Mouse (Mus musculus): ENCODE data around the gene Ino80e. TPM values are rescaled to one million over a fixed set of nuclear protein-coding genes. Genes with fewer than 3 reads are reported as not detected.
A peak's percentile ranks its signal among the peaks of the same experiment; 100 is the strongest.

Gene Ino80e
- polyA plus RNA-seq, 1 experiment from 2014 or later = 94.6 TPM

DNA sequence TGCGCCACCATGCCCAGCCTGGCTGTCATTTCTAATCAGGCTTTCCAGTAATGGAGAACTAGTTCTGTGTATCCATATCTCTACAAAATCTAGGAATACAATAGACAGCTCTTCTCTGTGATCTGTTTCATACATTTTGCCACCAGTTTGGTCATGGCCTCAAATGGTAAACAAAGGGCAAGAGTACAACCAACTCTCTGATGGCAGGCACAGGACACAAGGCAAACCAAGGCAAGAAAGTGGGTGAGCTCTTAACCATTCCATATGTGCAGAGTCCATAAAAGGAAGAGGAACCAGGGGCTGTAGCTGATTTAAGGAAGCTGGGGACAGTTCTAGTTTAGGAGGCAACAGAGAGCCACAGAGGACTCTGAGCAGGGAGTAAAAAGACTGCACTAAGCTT is 15.1 kb upstream of the Ino80e start:
- no peaks in the 10 kb centered on the region for H3K9me3 ChIP-seq
- H3K27ac ChIP-seq (replicated peaks) = no peak overlapping the region
- 97% methylated on average over 1 of the region's 1 CpGs for WGBS
- peaks cover 80% of the 10 kb centered on the region for H3K36me3 ChIP-seq
- no peak for ATAC-seq (ENCODE audit: low FRiP score, low read depth)
- H3K4me1 ChIP-seq (replicated peaks) = peaks cover 21% of the 10 kb centered on the region
- H3K4me2 ChIP-seq = no peak overlapping the region
- H3K9ac ChIP-seq = no peak overlapping the region
- no peak overlapping the region for H3K4me3 ChIP-seq
- no peaks in the 10 kb centered on the region for H3K27me3 ChIP-seq

DNA sequence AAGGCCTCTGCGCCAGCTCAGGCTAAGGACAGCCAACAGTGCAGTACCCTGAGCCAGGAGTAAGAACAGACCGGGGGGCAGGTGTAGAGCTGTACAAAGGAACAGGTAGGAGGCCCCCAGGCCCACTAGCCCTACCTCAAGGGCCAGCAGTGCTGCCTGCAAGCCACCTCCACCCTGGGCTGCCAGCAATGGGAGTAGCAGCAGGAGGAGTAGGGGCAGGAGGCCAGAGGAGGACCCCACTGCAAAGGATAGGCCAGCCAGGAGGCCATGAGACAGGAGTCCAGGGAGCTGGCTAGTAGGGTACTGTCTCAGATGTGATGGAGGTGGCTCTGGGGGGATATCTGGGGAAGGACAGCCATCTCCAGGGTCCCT is 8.3 kb upstream of the Ino80e start:
- no peaks in the 10 kb centered on the region for H3K9me3 ChIP-seq
- WGBS = 95% methylated on average over 2 of the region's 2 CpGs
- no peaks in the 10 kb centered on the region for H3K27me3 ChIP-seq
- no peaks in the 10 kb centered on the region for H3K4me1 ChIP-seq (replicated peaks)
- no peak overlapping the region for H3K4me2 ChIP-seq
- H3K36me3 ChIP-seq = peaks cover 95% of the 10 kb centered on the region
- no peak overlapping the region for H3K9ac ChIP-seq
- H3K27ac ChIP-seq (replicated peaks) = no peak overlapping the region
- no peak overlapping the region for H3K4me3 ChIP-seq
- no peak for ATAC-seq (ENCODE audit: low FRiP score, low read depth)

DNA sequence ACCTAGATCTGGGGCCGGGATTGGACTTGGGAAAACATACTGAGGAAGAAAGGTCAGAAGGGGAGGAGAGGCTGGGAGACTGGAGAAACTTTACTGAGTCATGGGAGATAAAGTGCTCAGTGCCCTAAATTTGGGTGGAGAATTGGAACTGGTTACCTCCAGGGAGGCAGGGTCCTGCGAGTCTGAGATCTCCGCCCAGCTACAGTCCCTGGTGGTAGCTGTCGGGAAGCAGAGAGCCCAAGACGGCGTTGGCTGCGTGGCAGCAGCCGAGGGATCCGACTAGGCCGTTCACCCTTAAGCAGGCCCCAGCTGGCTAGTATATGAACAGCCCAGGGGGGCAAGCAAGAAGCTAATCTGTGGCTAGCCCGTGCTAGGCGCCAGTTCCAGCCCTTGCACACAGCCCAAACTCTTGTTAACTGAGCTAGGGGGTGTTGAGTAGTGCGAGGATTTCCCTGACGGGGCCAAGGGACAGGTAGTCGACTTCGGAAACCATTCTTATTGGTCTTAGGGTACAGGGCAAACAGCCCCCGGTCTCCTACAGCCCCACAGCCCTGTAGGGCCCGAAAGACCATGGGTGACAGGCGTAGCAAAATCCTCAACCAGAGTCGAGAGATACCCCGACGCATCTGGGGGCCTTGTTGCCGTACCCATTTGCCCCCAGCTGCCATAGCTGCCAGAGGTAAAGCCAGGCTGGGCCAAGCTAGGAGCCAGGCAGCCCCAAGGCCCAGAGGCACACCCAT is 7.8 kb upstream of the Ino80e start:
- Histone ChIP-seq H3K36me3 (peaks cover 95% of the 10 kb centered on the region), H3K9ac (no peak overlapping the region), H3K27ac (replicated peaks) (no peak overlapping the region), H3K4me3 (no peak overlapping the region), H3K9me3 (no peaks in the 10 kb centered on the region), H3K27me3 (no peaks in the 10 kb centered on the region), H3K4me1 (replicated peaks) (no peaks in the 10 kb centered on the region), H3K4me2 (no peak overlapping the region)
- no peak for ATAC-seq (ENCODE audit: low FRiP score, low read depth)
- WGBS = 88% methylated on average over 23 of the region's 23 CpGs

DNA sequence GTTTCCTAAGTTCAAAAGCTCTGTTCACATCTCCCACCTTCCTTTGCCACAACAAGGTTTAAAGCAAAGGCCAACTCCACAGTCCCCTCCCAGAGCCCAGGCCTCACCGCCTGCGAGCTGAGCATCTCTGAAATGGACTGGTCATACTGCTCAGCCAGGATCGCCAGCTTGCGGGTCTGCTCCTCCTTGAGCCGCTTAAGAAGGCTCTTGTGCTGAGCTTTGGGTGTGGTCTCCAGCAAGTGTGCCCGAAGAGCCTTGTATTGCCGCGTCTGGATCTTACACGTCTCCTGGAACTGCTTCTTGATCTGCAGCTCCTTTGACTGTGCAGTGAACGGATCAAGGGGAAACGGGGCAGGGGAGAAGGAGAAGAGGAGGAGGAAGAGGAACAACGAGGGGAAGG is 5.8 kb upstream of the Ino80e start:
- no peak overlapping the region for H3K9ac ChIP-seq
- H3K9me3 ChIP-seq = no peaks in the 10 kb centered on the region
- peaks cover 15% of the 10 kb centered on the region for H3K4me1 ChIP-seq (replicated peaks)
- H3K4me3 ChIP-seq = no peak overlapping the region
- WGBS = 91% methylated on average over 12 of the region's 12 CpGs
- no peak overlapping the region for H3K4me2 ChIP-seq
- ATAC-seq (ENCODE audit: low FRiP score, low read depth) = no peak
- H3K27me3 ChIP-seq = no peaks in the 10 kb centered on the region
- H3K27ac ChIP-seq (replicated peaks) = no peak overlapping the region
- peaks cover 84% of the 10 kb centered on the region for H3K36me3 ChIP-seq

DNA sequence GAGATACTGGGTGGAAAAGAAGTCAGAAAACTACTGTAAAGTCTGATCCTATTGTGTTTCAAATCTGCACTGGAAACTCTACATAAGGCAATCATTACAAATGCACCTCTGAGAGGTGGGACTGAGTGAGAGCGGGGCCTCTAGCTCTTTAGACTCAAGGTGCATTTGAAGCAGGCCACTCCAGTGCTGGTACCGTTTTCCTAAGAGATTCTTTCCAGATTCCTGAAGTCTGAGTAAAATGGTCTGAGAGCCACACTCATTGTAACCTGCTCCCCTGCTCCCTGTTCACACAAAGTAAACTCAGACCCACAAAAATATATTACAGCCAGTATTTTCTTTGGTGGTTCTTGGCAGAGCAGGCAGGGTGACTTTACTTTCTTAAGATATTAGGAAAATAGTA is 5.4 kb upstream of the Ino80e start:
- H3K9me3 ChIP-seq = no peaks in the 10 kb centered on the region
- peaks cover 20% of the 10 kb centered on the region for H3K4me1 ChIP-seq (replicated peaks)
- H3K4me3 ChIP-seq = no peak overlapping the region
- H3K9ac ChIP-seq = no peak overlapping the region
- no peak overlapping the region for H3K27ac ChIP-seq (replicated peaks)
- no peak overlapping the region for H3K4me2 ChIP-seq
- no peak for ATAC-seq (ENCODE audit: low FRiP score, low read depth)
- 100% methylated on average over 2 of the region's 2 CpGs for WGBS
- no peaks in the 10 kb centered on the region for H3K27me3 ChIP-seq
- peaks cover 79% of the 10 kb centered on the region for H3K36me3 ChIP-seq

DNA sequence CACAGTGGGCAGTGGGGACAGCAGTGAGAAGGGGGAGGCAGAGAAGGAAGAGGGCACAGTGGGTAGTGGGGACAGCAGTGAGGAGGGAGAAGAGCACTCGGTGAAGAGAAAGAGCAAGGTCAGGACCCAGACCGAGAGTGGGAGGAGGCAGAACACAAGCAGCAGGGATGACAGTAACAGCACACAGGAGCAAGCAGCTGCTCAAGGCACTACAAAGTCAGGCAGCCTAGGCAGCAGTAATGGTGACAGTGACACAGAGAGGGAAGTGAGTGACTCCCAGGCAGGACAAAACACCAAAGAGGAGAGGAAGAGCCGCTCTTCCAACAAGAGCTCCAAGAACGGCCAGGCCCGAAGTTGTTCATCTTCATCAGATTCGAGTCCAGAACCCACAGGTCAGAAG is 1.6 kb upstream of the Ino80e start:
- H3K27ac ChIP-seq (replicated peaks) = no peak overlapping the region
- H3K4me3 ChIP-seq = peak overlapping the region; percentile 81; the same call in 1 of the 2 replicates
- ATAC-seq (ENCODE audit: low FRiP score, low read depth) = no peak
- H3K4me2 ChIP-seq = peak overlapping the region; percentile 86
- H3K9ac ChIP-seq = no peak overlapping the region
- H3K27me3 ChIP-seq = no peaks in the 10 kb centered on the region
- no peaks in the 10 kb centered on the region for H3K9me3 ChIP-seq
- peaks cover 44% of the 10 kb centered on the region for H3K36me3 ChIP-seq
- WGBS = 54% methylated on average over 6 of the region's 6 CpGs
- peaks cover 30% of the 10 kb centered on the region for H3K4me1 ChIP-seq (replicated peaks)

DNA sequence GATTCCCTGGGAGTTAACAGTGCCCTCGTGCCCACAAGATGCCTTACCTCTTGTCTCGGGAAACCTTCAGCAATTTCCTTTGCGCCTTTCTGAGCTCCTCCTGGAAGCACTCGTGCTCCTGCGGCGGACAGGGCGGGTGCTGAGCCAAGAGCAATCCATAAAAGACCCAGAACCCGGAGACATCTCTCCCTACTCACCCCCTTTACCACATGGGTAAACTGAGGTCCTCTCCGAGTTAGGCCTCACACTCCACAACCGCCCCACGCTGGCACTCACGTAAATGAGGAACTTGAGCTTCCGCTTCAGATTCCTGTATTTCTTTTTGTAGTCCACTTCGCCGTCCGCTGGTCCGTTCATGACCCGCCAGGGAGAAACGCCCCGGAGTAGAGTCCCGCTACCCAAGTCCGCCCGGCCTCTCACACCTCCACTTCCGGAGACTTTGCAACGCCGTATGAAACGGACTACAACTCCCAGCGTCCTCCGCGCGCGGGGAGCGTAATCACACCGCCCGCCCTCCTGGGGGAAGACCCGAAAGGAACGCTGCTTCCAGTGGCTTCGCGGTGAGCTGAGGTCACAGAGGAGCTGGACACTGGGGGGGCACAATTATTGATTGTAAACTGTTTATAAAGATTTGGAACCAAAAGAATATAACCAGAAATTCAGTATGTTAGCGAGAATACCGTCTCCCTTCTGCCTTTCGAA is 597 bp downstream of the Ino80e start, which contains the start of gene Hirip3:
Gene Hirip3, plus strand, starts transcription at position 544 of the 702 bp plus-strand sequence.
- H3K4me2 ChIP-seq = peak within 1 kb of the TSS; percentile 86
- peaks cover 34% of the 10 kb centered on the region for H3K36me3 ChIP-seq
- H3K4me1 ChIP-seq (replicated peaks) = peaks cover 30% of the 10 kb centered on the region
- H3K27ac ChIP-seq (replicated peaks) = peak within 1 kb of the TSS; percentile 91
- 3% methylated on average over 42 of the region's 42 CpGs for WGBS
- ATAC-seq (ENCODE audit: low FRiP score, low read depth) = peak; percentile 86
- no peaks in the 10 kb centered on the region for H3K27me3 ChIP-seq
- peak within 1 kb of the TSS; percentile 58 for H3K9ac ChIP-seq
- peak within 1 kb of the TSS; percentile 81 for H3K4me3 ChIP-seq
- no peaks in the 10 kb centered on the region for H3K9me3 ChIP-seq

DNA sequence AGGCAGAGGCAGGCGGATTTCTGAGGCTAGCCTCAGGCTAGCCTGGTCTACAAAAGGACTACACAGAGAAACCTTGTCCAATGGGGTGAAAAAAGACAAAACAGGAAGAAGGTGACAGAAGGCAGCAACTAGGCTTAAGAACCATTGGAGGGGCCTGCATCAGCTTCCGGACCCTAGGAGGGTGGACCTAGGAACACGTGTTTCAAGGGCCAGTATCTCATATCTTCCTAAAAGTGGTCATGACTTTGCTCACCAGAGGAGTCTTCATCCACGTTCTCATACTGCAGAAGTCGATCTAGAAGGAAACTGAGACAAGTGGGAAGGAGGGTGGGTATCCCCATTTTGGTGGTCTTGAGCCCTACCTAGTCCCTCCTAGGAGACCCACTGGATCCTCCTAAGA is 1.2 kb downstream of the Ino80e start:
- Histone ChIP-seq H3K4me3 (peak overlapping the region; percentile 81), H3K4me1 (replicated peaks) (peaks cover 30% of the 10 kb centered on the region), H3K4me2 (peak overlapping the region; percentile 86), H3K9ac (peak overlapping the region; percentile 58), H3K9me3 (no peaks in the 10 kb centered on the region), H3K36me3 (peaks cover 29% of the 10 kb centered on the region), H3K27ac (replicated peaks) (0 out of 2 replicates have a peak overlapping the region, but pooled peaks have one; percentile 91), H3K27me3 (no peaks in the 10 kb centered on the region)
- ATAC-seq (ENCODE audit: low FRiP score, low read depth) = no peak
- 70% methylated on average over 5 of the region's 5 CpGs for WGBS

DNA sequence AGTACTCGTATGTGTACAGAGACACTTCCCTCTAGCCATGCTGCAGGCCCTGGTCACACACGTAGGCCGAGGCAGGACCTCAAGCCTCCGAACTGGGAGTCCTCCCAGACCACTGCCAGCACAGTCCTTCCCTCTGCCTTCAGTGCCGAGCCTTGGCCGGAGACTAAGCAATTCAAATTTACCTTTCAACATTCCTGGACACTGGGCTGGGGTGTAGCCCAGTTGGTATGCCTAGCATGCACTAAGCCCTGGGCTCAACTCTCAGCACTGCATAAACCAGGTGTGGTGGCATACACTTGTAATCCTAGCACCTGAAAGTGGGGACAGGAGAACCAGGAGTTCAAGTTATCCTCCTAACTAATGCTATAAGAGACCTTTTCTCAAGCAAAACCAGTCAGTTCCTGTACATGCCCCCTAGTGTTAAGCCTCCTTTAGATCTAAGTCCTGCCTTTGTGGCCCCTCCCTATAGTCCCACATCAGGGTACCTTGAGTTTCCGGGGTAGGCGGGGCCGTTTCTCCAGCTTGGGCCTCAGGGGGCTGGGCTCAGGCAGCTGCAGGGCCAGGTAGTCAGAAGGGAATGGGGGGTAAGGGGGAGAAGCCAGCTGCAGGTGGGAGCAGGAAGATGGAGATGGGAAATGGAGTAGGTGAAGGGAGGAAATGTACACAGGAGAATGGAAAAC is 5.3 kb downstream of the Ino80e start:
- Histone ChIP-seq H3K36me3 (peaks cover 41% of the 10 kb centered on the region), H3K9ac (no peak overlapping the region), H3K4me2 (no peak overlapping the region), H3K4me3 (no peak overlapping the region), H3K9me3 (no peaks in the 10 kb centered on the region), H3K27me3 (no peaks in the 10 kb centered on the region), H3K27ac (replicated peaks) (no peak overlapping the region), H3K4me1 (replicated peaks) (peaks cover 10% of the 10 kb centered on the region)
- ATAC-seq (ENCODE audit: low FRiP score, low read depth) = no peak
- 80% methylated on average over 9 of the region's 9 CpGs for WGBS

DNA sequence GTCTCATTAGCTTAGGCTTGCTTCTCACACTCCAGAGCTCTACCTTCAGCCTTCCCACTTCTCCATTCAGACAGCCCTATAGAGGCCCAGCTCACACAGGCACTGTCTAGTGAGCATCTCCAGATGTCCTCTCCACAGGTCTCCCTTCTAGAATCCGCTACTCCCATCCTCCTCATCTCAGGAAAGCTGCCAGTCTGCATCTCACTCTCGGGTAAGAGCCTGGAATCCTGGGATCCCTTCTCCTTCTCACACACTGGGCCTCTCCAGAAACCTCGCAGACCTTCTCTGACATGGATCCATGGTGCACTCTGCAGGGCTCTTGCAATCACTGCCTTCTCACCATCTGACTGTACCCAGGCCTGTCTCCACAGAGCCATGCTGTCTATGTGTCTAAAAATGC is 6.5 kb downstream of the Ino80e start:
- H3K9ac ChIP-seq = no peak overlapping the region
- WGBS = 86% methylated on average over 3 of the region's 3 CpGs
- ATAC-seq (ENCODE audit: low FRiP score, low read depth) = no peak

DNA sequence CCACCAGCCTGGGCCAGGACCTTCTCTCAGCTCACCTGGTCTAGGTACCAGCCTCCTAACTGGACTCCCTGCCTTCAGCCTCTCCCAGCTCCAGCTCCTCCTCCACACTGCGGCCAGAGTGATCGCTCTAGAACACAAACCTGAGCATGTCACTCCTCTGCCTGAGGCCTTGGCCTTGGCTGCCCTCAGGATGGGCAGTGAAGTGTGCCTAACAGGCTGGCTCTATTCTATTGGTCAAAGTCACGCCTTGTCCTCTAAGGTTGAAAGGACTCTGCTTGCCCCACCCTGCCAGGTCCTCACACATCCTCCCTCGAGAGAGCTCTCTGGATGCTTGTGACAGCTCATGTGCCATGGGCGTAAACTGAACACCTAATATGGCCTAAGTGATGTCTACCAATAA is 8.7 kb downstream of the Ino80e start:
- no peak overlapping the region for H3K4me2 ChIP-seq
- whole genome bisulfite sequencing = 87% methylated on average over 5 of the region's 5 CpGs
- no peak overlapping the region for H3K27ac ChIP-seq (replicated peaks)
- peaks cover 39% of the 10 kb centered on the region for H3K36me3 ChIP-seq
- peaks cover 10% of the 10 kb centered on the region for H3K27me3 ChIP-seq
- H3K4me1 ChIP-seq (replicated peaks) = peaks cover 11% of the 10 kb centered on the region
- H3K4me3 ChIP-seq = no peak overlapping the region
- no peaks in the 10 kb centered on the region for H3K9me3 ChIP-seq
- H3K9ac ChIP-seq = no peak overlapping the region
- ATAC-seq (ENCODE audit: low FRiP score, low read depth) = no peak

More for the DNA sequence above, 6.5 kb downstream of the Ino80e start:
- Histone ChIP-seq H3K4me3 (no peak overlapping the region), H3K27ac (replicated peaks) (no peak overlapping the region), H3K4me2 (no peak overlapping the region), H3K36me3 (peaks cover 42% of the 10 kb centered on the region), H3K27me3 (no peaks in the 10 kb centered on the region), H3K4me1 (replicated peaks) (peaks cover 1% of the 10 kb centered on the region), H3K9me3 (no peaks in the 10 kb centered on the region)

DNA sequence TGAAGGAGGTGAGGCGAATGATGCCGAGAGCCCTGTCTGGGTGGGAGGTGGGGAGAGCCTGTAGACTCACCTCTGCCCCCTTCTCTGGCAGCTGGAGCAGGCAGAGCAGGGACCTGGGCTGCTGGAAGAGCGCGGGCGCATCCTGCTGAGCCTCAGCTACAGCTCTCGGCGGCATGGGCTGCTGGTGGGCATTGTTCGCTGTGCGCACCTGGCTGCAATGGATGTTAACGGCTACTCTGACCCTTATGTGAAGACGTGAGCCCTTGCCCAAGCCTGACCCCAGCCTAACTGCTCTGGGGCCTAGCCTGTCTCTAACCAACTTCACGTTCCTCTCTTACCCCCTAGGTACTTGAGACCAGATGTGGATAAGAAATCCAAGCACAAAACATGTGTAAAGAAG is 11.0 kb downstream of the Ino80e start:
- Histone ChIP-seq H3K4me2 (no peak overlapping the region), H3K9me3 (no peaks in the 10 kb centered on the region), H3K27ac (replicated peaks) (no peak overlapping the region), H3K27me3 (peaks cover 10% of the 10 kb centered on the region), H3K4me3 (no peak overlapping the region), H3K4me1 (replicated peaks) (peaks cover 24% of the 10 kb centered on the region), H3K9ac (no peak overlapping the region), H3K36me3 (peaks cover 29% of the 10 kb centered on the region)
- ATAC-seq (ENCODE audit: low FRiP score, low read depth) = no peak
- WGBS = 45% methylated on average over 12 of the region's 12 CpGs
